Mouse (Mus musculus) liver, adult 2 months (tissue): ENCODE measurements at regions not wholly inside any gene's neighbourhood (a gene's known extent, or its start where the extent isn't known, plus 50 kb on each side); places are given as distances from the start of the nearest gene placed in this dataset.

Experiments
- DNase-seq: peaks from one replicate; pipeline ENCODE4 v3.0.0-alpha.2; 2011; ENCODE audit warnings: low read depth, low spot score; ENCODE audit errors: extremely low read depth
- H3K27ac ChIP-seq: fragments of 200-500 bp; replicated peaks from 2 replicates; pipeline ENCODE4 v1.5.1; 2012; ENCODE audit warnings: low read depth, mild to moderate bottlenecking, control low read depth, inconsistent platforms, low read length; ENCODE audit not compliant: insufficient read depth
- H3K27me3 ChIP-seq: fragments of 200-500 bp; 2 replicates; pipeline ENCODE4 v1.6.1; 2012; ENCODE audit warnings: mild to moderate bottlenecking, moderate library complexity, low read length, inconsistent platforms; ENCODE audit not compliant: control insufficient read depth, insufficient read depth
- H3K36me3 ChIP-seq: fragments of 200-500 bp; 2 replicates; pipeline ENCODE4 v1.6.1; 2012; ENCODE audit warnings: low read length, inconsistent platforms; ENCODE audit not compliant: control insufficient read depth, insufficient read depth
- H3K4me1 ChIP-seq: fragments of 200-500 bp; 2 replicates; pipeline ENCODE4 v1.6.1; 2011; ENCODE audit warnings: low read length; ENCODE audit not compliant: control insufficient read depth, insufficient read depth
- H3K4me3 ChIP-seq: fragments of 200-500 bp; 2 replicates; pipeline ENCODE4 v1.5.1; 2011; ENCODE audit warnings: low read depth, mild to moderate bottlenecking, control low read depth, low read length, moderate library complexity; ENCODE audit not compliant: insufficient read depth
- H3K79me2 ChIP-seq: fragments of 200-500 bp; 2 replicates; pipeline ENCODE4 v1.6.1; 2012; ENCODE audit warnings: inconsistent platforms, mild to moderate bottlenecking, low read length, moderate library complexity; ENCODE audit not compliant: control insufficient read depth, insufficient read depth
- H3K9ac ChIP-seq: fragments of 200-500 bp; 2 replicates; pipeline ENCODE4 v1.6.1; 2012; ENCODE audit warnings: low read depth, mild to moderate bottlenecking, control low read depth, inconsistent platforms, low read length
- CTCF ChIP-seq: fragments of 200-500 bp; IDR thresholded peaks from 2 replicates; pipeline ENCODE4 v1.5.1; 2011; ENCODE audit warnings: low read depth, low read length, control low read depth
- POLR2A ChIP-seq: fragments of 200-500 bp; IDR thresholded peaks from 2 replicates; pipeline ENCODE4 v1.6.1; 2011; ENCODE audit warnings: low read length, control low read depth; ENCODE audit not compliant: insufficient read depth; ENCODE audit errors: extremely low read depth
- WGBS: fragments of 180-500 bp; shearing (Covaris S2); methylation state at CpG from one replicate; pipeline ENCODE4 v1.1.7; 2018; 5-methylcytosine and 5-hydroxymethylcytosine counted together

GRCm38 (mm10) chr16:76611061-76611460 is 237.4 kb upstream of the Nrip1 start:
- Histone ChIP-seq H3K4me3 (no peak overlapping the region), H3K79me2 (no peaks in the 10 kb centered on the region), H3K4me1 (no peaks in the 10 kb centered on the region), H3K27me3 (no peaks in the 10 kb centered on the region), H3K27ac (no peak overlapping the region), H3K9ac (no peak overlapping the region), H3K36me3 (no peaks in the 10 kb centered on the region)
- TF ChIP-seq CTCF (no peak), POLR2A (no peak)
- DNase-seq = no peak

DNA sequence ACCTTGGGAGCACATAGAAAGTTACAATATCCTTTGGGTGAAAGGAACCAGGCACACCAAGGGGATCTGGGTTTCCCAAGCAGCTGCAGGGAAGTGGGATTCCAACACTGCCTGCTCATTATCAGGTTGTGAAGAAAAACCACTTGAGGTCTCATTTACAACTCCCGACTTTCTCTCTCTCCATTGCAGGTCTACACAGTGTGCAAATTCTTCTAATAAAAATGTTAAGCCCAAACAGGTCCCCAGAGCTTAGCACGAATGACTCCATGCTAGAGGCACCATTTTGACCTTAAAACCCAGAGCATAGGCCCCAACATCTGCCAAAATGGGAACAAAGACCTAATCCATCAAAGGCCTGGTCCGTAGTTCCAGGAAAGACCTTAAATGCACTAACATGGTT is 231.3 kb upstream of the Nrip1 start:
- 93% methylated on average over 3 of the region's 3 CpGs for WGBS
- TF ChIP-seq POLR2A = no peak
- no peak for TF ChIP-seq CTCF
- Histone ChIP-seq H3K9ac (no peak overlapping the region), H3K79me2 (no peaks in the 10 kb centered on the region), H3K27ac (no peak overlapping the region), H3K36me3 (no peaks in the 10 kb centered on the region), H3K27me3 (no peaks in the 10 kb centered on the region), H3K4me3 (no peak overlapping the region), H3K4me1 (no peaks in the 10 kb centered on the region)
- no peak for DNase-seq

DNA sequence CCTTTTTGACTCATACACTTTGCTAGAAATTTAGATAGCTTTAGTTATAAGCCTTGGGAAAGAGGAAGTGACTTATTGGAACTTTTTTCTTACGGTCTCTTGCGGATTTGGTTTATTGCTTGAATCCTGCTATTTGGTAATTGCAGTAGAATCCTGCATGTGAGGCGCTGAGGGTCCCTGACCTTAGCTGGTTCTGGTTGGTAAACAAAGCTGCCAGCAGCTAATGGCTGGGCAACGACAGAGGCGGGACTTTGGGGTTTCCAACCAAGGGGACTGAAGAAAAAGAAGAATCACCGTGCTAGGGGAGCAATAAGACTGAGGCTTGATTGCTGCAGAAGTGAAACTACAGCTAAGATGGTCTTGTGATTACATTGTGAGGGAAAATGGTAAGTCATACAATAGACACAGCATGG is 230.2 kb upstream of the Nrip1 start:
- TF ChIP-seq CTCF = no peak
- TF ChIP-seq POLR2A = no peak
- DNase-seq = peak; percentile 22
- no peak overlapping the region for H3K27ac ChIP-seq
- no peaks in the 10 kb centered on the region for H3K27me3 ChIP-seq
- H3K9ac ChIP-seq = no peak overlapping the region
- no peak overlapping the region for H3K4me3 ChIP-seq
- no peaks in the 10 kb centered on the region for H3K79me2 ChIP-seq
- H3K36me3 ChIP-seq = no peaks in the 10 kb centered on the region
- H3K4me1 ChIP-seq = no peaks in the 10 kb centered on the region
- WGBS = 50% methylated on average over 6 of the region's 6 CpGs

- TF ChIP-seq POLR2A = no peak
- no peak for TF ChIP-seq CTCF
- Histone ChIP-seq H3K4me3 (no peak overlapping the region), H3K4me1 (no peaks in the 10 kb centered on the region), H3K27me3 (no peaks in the 10 kb centered on the region), H3K27ac (no peak overlapping the region), H3K36me3 (no peaks in the 10 kb centered on the region), H3K79me2 (no peaks in the 10 kb centered on the region), H3K9ac (no peak overlapping the region)
- 53% methylated on average over 1 of the region's 1 CpGs for WGBS
- no peak for DNase-seq
Measured at GRCm38 (mm10) chr16:76603431-76603830, 229.8 kb upstream of the Nrip1 start.

DNA sequence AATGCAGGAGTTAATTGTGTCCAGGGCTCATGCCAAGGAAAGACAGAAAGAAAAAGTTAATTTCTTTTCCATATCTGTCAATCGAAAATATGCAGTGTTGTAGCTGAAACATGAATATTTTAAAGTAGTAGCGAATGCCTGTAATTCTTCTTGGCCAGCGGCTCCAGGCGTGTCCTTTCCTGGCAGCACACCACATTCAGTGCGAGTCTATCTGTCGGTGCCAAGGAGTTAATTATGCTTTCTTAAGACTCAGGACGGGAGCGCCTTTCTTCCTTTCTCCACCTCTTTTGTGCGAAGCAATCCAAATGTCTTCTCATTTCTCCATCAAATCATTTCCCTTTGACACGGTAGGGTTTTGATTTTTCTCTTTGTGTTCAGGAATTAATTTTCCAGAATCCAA is 226.5 kb upstream of the Nrip1 start:
- DNase-seq = no peak

GRCm38 (mm10) chr16:76591956-76592768 is 218.5 kb upstream of the Nrip1 start:
- Histone ChIP-seq H3K4me3 (no peak overlapping the region), H3K36me3 (no peaks in the 10 kb centered on the region), H3K79me2 (no peaks in the 10 kb centered on the region), H3K27ac (no peak overlapping the region), H3K9ac (no peak overlapping the region), H3K4me1 (no peaks in the 10 kb centered on the region), H3K27me3 (no peaks in the 10 kb centered on the region)
- DNase-seq = peak; percentile 10
- TF ChIP-seq POLR2A (no peak), CTCF (no peak)
- 75% methylated on average over 4 of the region's 4 CpGs for WGBS

More for the DNA sequence above, 226.5 kb upstream of the Nrip1 start:
- 84% methylated on average over 10 of the region's 10 CpGs for WGBS
- Histone ChIP-seq H3K79me2 (no peaks in the 10 kb centered on the region), H3K9ac (no peak overlapping the region), H3K27ac (no peak overlapping the region), H3K36me3 (no peaks in the 10 kb centered on the region), H3K4me3 (no peak overlapping the region), H3K4me1 (no peaks in the 10 kb centered on the region), H3K27me3 (no peaks in the 10 kb centered on the region)
- TF ChIP-seq POLR2A (no peak), CTCF (no peak)
